Mouse (Mus musculus): Measurements from ENCODE around the gene Bbx.

GRCm38 (mm10) chr16:50459146-50459545 lies 27.0 kb upstream of the Bbx start:
- no peak for TF ChIP-seq CTCF (IDR thresholded peaks at IDR 0.05; ENCODE audit: borderline replicate concordance, control insufficient read depth, extremely low read depth, insufficient read depth, low read length, poor library complexity)
- no peak for TF ChIP-seq POLR2A (IDR thresholded peaks at IDR 0.05; ENCODE audit: control insufficient read depth, extremely low read depth, insufficient read depth, low read length, poor library complexity)
